Mouse (Mus musculus) cerebellum, adult 2 months (tissue): ENCODE data around the gene Myh1.

Experiments
- CTCF ChIP-seq: fragments of 200-500 bp; IDR thresholded peaks from 2 replicates; pipeline ENCODE4 v1.5.1; 2011; ENCODE audit warnings: low read depth, mild to moderate bottlenecking, control low read depth, low read length, moderate library complexity, borderline replicate concordance; ENCODE audit not compliant: insufficient read depth
- POLR2A ChIP-seq: fragments of 200-500 bp; IDR thresholded peaks from 2 replicates; pipeline ENCODE4 v1.6.1; 2011; ENCODE audit warnings: low read length, control low read depth, borderline replicate concordance; ENCODE audit not compliant: insufficient read depth

GRCm38 (mm10) chr11:67170727-67171126, 29.1 kb upstream of the Myh1 start, which contains the start of gene Myh2:
- no peak for TF ChIP-seq POLR2A
- TF ChIP-seq CTCF = no peak
